Mouse (Mus musculus): ENCODE data around the gene Ier5l. TPM values are rescaled to one million over a fixed set of nuclear protein-coding genes. Genes with fewer than 3 reads are reported as not detected.

Gene Ier5l
- total and polyA plus RNA-seq, 3 experiments, result 0.06 TPM; not detected in 2

DNA sequence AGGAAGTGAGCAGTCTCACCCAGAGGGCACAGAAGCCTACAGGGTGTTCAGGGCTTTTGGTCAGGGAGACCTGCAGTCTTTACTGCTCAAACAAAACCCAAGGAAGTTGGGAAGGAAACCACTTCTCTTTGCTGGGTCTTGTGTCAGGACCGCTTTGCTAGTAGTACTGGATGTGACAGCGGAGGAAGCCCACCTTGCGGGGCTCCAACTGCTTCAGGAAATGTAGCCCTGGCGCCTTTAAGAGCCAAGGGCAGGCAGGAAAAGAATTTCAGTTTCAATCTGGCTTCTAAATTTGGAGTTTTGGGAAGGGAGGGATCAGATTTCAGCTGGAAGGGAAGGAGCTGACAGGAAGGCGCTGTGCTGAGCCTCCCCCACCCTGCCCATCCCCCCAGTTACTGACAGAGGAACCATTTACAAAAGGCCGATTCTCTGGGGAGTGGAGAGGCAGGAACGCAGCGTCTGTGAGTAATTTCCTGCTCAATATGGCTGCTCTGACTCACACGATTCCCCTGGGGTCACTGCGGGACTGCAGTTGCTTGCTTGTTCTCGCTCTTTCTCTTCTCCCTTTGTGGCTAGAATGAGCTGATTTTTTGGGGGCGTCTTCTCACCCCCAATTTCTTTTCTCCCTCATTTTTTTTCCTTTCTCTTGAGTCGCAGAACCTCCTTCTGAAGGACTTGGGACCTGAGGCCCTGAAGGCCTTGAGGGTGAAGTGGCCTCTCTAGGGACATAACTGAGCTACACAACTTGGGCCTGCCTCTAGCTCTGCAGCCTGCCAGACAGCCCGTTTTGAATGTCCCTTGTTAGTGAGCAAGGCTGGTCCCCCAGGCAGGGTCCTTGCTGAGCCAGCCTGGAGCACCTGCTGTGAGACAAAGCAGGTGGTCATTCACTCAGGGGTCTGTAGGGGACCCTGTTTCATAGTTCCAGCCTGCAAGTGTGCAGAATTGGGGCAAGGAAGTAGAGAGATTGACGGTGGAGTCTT, 32.2 kb downstream of the Ier5l start:
- no peak for TF ChIP-seq ZKSCAN1 (IDR thresholded peaks at IDR 0.05; ENCODE audit: low read depth, low read length)
- no peak for TF ChIP-seq SIN3A (IDR thresholded peaks at IDR 0.05; ENCODE audit: low read length)
- TF ChIP-seq TCF12 (IDR thresholded peaks at IDR 0.05; ENCODE audit: low read depth, low read length), result no peak
- no peak for TF ChIP-seq UBTF (IDR thresholded peaks at IDR 0.05; ENCODE audit: borderline replicate concordance, insufficient read depth, low read depth, low read length)
- TF ChIP-seq POLR2AphosphoS5 (IDR thresholded peaks at IDR 0.05; ENCODE audit: borderline replicate concordance, low read depth, low read length), result no peak
- TF ChIP-seq ZMIZ1 (IDR thresholded peaks at IDR 0.05; ENCODE audit: low read depth, low read length), result no peak
- TF ChIP-seq USF1 (IDR thresholded peaks at IDR 0.05; ENCODE audit: low read depth, low read length), result no peak
- TF ChIP-seq MXI1 (IDR thresholded peaks at IDR 0.05; ENCODE audit: low read depth, low read length), result no peak
- no peak for TF ChIP-seq SMC3 (IDR thresholded peaks at IDR 0.05; ENCODE audit: low read depth, low read length)
- no peak for TF ChIP-seq MAFK (IDR thresholded peaks at IDR 0.05; ENCODE audit: borderline replicate concordance, low read depth, low read length)
- no peak for TF ChIP-seq EP300 (IDR thresholded peaks at IDR 0.05; ENCODE audit: low read depth in 1 of 2, low read length in 2 of 2)

DNA sequence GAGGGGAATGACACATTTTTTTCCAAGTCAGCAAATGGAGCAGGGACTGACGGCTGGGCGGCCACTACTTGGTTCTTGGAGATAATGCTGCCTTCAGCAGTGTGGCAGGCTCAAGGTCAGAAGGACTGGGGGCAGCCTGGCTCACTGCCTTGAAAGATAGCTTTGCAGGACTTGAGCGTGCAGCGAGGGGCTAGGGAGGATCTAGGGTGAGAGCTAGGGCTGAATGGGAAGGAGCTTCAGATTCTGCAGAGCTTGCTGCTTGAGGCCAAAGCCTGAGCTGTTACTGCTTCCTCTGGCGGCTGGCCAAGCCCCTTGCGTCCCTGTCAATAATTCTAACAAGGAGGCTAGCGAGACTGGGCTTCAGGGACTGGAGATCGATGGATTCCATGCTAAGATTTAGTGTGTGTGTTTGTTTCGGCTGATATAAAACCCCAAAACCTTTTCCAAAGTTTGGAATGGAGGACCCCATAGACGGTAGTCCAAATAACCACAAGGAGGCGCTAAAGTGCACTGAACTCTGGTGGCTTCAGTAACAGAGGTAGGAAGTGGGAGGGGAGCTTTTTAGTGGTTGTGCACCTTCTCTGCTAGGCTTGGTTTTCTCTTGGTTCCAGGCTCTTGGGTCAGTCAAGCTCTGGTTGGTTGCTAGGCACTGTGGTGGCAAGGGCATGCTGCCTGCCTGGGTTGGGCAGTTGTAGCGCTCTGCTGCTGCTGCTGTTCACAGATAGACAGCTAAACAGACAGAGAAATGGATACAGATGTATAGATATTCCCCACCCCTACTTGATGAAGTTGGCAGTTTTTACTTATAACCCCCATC, 33.1 kb downstream of the Ier5l start:
- no peaks in the 10 kb centered on the region for H3K79me2 ChIP-seq (ENCODE audit: control insufficient read depth, insufficient read depth, low read length, poor library complexity)
- H3K27ac ChIP-seq (ENCODE audit: control insufficient read depth, low read depth, low read length), result no peak overlapping the region
- H3K9ac ChIP-seq (ENCODE audit: control insufficient read depth, low read depth, low read length, poor library complexity, severe bottlenecking), result no peak overlapping the region
- no peak for TF ChIP-seq TAL1 (IDR thresholded peaks at IDR 0.05; ENCODE audit: low read length)
- peak; percentile 68 to 89 (median 84) for TF ChIP-seq CTCF (IDR thresholded peaks at IDR 0.05 in 2 of 3, conservative IDR thresholded peaks at IDR 0.05 in 1 of 3; ENCODE audit: control insufficient read depth in 1 of 3, insufficient read depth in 1 of 3, low read depth in 2 of 3, low read length in 3 of 3, poor library complexity in 1 of 3, severe bottlenecking in 1 of 3)
- TF ChIP-seq JUND (IDR thresholded peaks at IDR 0.05; ENCODE audit: low read depth, low read length), result no peak
- peak; percentile 81 for TF ChIP-seq SMC3 (IDR thresholded peaks at IDR 0.05; ENCODE audit: low read depth, low read length)
- peak; percentile 39 for TF ChIP-seq ZC3H11A (IDR thresholded peaks at IDR 0.05; ENCODE audit: low read depth, low read length)
- TF ChIP-seq RAD21 (IDR thresholded peaks at IDR 0.05; ENCODE audit: low read depth, low read length), result peak; percentile 49
- no peaks in the 10 kb centered on the region for H3K4me1 ChIP-seq (ENCODE audit: control insufficient read depth in 1 of 2, insufficient read depth in 2 of 2, low read length in 2 of 2)
- no peaks in the 10 kb centered on the region for H3K9me3 ChIP-seq (replicated peaks; ENCODE audit: insufficient read depth, low read length)
- H3K4me3 ChIP-seq (ENCODE audit: control insufficient read depth in 1 of 2, insufficient read depth in 1 of 2, low read depth in 2 of 2, low read length in 2 of 2), result no peak overlapping the region
- peaks cover 0 to 10% of the 10 kb centered on the region in 2 experiments; a peak in 2 of 4 replicates for H3K36me3 ChIP-seq (ENCODE audit: control insufficient read depth in 1 of 2, insufficient read depth in 2 of 2, low read length in 2 of 2)
- H3K27me3 ChIP-seq (ENCODE audit: control insufficient read depth in 1 of 2, insufficient read depth in 2 of 2, low read length in 2 of 2), result no peaks in the 10 kb centered on the region
- peak; percentile 76 for DNase-seq (ENCODE audit: low read depth, low spot score)

More for the DNA sequence above, 32.2 kb downstream of the Ier5l start:
- H3K4me1 ChIP-seq (ENCODE audit: control insufficient read depth in 1 of 2, insufficient read depth in 2 of 2, low read length in 2 of 2), result no peaks in the 10 kb centered on the region
- no peaks in the 10 kb centered on the region for H3K79me2 ChIP-seq (ENCODE audit: control insufficient read depth, insufficient read depth, low read length, poor library complexity)
- DNase-seq (ENCODE audit: low read depth, low spot score), result no peak
- H3K27ac ChIP-seq (ENCODE audit: control insufficient read depth, low read depth, low read length), result no peak overlapping the region
- no peaks in the 10 kb centered on the region for H3K9me3 ChIP-seq (replicated peaks; ENCODE audit: insufficient read depth, low read length)
- H3K36me3 ChIP-seq (ENCODE audit: control insufficient read depth in 1 of 2, insufficient read depth in 2 of 2, low read length in 2 of 2), result peaks cover 0 to 10% of the 10 kb centered on the region in 2 experiments; a peak in 2 of 4 replicates
- no peak overlapping the region for H3K4me3 ChIP-seq (ENCODE audit: control insufficient read depth in 1 of 2, insufficient read depth in 1 of 2, low read depth in 2 of 2, low read length in 2 of 2)
- H3K27me3 ChIP-seq (ENCODE audit: control insufficient read depth in 1 of 2, insufficient read depth in 2 of 2, low read length in 2 of 2), result no peaks in the 10 kb centered on the region
- no peak overlapping the region for H3K9ac ChIP-seq (ENCODE audit: control insufficient read depth, low read depth, low read length, poor library complexity, severe bottlenecking)
